Mouse (Mus musculus): Measurements from ENCODE around the gene Trip6.

- TF ChIP-seq CTCF (IDR thresholded peaks at IDR 0.05; ENCODE audit: insufficient read depth, low read length) (no peak), POLR2A (IDR thresholded peaks at IDR 0.05; ENCODE audit: borderline replicate concordance, extremely low read depth, low read depth, low read length) (no peak)
These were observed 19.5 kb downstream of the Trip6 start for GRCm38 (mm10) chr5:137294744-137295093.
